Mouse (Mus musculus) NIH3T3 (cell line): ENCODE results near the gene Stard5.

ENCODE experiments used
- DNase-seq: peaks from one replicate; pipeline ENCODE4 v3.0.0-alpha.2; 2012; ENCODE audit warnings: low read depth

The Stard5 gene

DNA sequence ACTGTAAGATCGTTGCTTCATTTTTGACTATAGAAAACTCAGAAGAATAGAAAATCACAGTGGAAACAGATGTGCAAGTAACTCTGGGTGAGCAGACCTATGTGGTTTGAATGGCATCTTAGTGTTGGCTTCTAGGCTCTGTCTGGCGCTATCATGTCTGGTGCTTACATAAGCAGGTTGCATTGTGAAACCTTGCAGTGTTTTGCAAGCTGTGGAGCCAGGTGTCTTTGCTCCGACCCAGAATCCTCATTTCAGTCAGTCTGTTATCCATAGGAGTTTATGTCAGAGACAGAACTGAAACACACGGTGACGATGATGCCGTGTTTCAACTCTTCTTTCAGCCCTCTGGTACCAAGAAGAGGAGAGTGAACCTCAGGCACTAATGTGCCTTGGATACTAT is 2.1 kb downstream of the Stard5 start:
- peak; percentile 10 for DNase-seq

- DNase-seq, result no peak
These were observed 4.0 kb downstream of the Stard5 start for GRCm38 (mm10) chr7:83635726-83636125.

DNA sequence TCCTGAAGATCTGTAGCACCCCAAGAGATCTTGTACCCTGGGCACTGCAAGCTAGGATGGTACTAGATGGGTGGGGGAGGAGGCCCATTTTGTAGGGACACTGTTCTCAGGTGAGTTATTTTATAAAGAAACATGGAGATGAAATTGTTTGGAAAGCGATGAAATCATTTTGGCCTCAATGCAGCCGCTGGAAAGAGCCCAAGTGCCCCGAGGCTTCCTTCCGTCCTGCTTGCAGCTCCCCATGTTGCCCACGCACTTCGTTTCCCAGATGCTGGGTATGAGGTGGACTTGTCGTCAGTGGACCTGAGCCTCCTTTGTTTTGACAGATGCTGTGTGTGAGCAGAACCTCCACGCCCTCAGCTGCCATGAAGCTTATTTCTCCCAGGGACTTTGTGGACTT is 4.7 kb downstream of the Stard5 start:
- no peak for DNase-seq

DNA sequence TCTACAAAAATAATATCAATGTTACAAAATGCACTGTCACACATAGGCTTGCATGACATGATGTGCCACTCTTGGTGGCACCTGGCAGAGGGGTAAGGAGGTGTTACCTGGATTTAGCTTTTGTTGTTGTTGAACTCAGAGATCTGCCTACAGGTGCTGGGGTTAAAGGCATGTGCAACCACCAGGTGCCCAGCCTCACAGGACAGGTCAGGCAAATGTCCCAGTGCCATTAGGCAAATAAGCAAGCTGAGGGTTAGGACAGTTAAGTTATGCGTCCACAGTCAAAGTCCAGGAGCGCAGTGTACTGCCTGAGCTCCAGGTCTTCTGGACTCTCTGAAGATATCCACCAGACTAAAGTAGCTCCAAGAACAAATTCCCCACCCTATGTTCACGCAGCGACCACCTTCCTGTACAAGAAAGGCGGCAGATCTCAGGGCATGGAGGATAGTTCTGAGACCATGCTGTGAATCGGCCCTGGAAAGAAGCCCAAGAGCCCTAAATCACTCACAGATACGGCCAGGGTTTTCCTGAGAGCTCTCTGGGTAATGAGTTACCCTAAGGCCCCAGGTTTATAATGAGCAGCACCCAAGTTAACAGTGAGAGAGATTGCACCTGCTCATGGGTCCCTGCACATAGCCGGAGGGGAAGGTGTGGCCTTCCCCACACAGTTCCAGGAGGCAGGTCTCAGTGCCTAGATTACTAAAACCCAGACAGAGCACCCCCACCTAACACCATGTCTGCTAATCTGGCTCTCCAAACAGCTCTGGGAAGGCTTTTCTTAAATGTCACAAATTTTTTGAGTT is 6.2 kb downstream of the Stard5 start:
- no peak for DNase-seq

- DNase-seq, result no peak
These were observed 7.3 kb downstream of the Stard5 start for GRCm38 (mm10) chr7:83639084-83639483.

DNA sequence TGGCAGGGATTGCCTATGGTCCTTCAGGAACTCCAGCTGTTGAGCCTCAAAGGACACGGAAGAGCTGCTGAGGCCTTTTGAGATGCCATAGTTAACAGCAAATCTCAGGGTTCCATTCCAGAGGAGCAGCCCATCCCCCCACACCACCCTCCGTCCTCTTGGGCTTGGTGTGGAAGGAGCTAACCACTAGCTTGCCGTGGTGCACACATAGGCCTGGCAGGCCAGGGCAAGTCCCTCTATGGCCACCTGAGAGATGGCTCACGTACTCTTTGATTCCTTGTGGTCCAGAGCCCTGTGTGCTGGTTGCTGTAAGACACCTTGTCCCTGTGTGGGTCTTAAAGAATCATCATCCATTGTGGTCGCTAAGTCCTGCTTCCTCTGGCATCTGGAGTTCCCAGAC is 8.8 kb downstream of the Stard5 start:
- no peak for DNase-seq

DNA sequence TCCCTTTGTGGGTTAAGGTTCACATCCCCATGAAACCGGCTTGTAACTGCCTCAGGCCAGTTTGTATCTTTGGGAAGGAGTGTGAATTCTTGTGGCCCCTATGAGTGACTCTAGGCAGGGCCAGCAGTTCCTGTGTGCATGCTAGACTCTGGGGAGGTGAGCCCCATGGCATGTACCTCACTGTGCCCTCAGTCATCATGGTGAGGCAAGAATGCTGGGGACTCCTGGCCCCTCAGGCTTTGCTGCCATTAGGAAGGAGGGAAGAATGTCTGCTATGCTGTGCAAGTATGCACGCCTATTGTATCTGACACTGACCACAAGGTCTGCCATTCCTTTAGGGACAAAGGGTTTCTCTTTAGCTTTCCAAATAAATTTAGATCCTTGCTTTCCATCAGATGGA is 9.4 kb downstream of the Stard5 start:
- DNase-seq, result no peak

GRCm38 (mm10) chr7:83643581-83643980 is 11.8 kb downstream of the Stard5 start:
- no peak for DNase-seq

- no peak for DNase-seq
These were observed 13.0 kb downstream of the Stard5 start for GRCm38 (mm10) chr7:83644761-83645160.

DNA sequence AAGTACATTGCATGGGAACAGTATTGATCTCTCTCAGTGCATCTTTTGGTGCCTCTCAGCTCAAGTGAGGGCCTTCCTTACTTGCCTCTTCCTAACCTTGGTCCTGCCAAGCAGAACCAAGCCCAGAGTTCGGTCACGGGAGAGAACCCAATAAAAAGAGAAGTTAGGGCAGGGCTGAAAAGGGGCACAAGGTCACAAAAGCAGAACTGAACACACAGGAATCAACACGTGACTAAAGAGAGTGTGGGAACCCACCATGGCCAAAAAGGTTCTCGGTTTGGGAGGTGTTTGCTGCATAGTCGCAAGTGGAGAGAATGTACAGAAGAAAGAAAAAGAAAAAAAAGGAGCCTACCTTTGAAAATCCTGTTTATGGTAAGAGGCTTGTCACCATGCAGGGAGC is 13.7 kb downstream of the Stard5 start:
- no peak for DNase-seq

DNA sequence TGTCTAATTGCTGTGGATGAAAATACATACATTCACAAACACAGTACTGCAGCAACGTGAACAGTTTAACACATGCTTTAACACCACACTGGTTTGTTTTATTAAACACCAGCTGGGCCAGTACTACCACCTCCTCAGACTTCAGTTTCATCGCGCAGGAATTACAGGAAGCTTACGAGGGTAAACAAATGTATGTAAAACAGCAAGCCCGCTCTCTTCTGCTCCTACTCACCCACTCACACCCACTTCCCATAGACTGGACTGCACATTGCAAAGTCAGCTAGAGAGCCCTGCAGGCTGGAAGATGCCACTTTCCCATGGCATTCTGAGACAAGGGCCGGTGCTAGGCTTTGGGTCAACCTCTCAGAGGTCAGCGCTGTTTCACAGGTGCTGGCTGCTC is 17.0 kb downstream of the Stard5 start:
- no peak for DNase-seq

GRCm38 (mm10) chr7:83650638-83651037 is 18.9 kb downstream of the Stard5 start:
- DNase-seq, result no peak

GRCm38 (mm10) chr7:83652498-83652897 is 20.7 kb downstream of the Stard5 start:
- no peak for DNase-seq

DNA sequence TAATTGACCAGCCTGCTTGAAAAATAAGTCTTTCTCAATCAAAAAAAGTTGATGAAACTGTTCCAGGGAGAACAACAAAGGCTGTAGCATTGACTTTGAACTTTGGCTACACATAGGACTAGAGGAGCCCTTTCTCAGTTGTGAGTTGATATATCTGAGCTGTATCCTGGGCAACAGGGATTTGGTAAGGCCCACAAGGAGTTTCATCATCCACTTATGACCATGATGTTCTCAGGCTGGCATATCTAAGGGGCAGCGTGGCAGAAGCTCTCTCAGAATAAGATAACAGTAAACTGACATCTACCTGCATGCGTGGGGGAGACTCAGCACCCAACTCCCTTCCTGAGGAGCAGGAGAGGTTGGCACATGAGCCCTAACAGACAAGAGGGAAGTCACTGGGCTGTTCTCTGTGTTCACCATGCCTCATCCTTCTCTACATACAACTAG is 21.9 kb downstream of the Stard5 start:
- peak; percentile 14 for DNase-seq

GRCm38 (mm10) chr7:83654196-83654595 is 22.4 kb downstream of the Stard5 start:
- DNase-seq, result no peak

- no peak for DNase-seq
These were observed 23.3 kb downstream of the Stard5 start for GRCm38 (mm10) chr7:83654938-83655630.

GRCm38 (mm10) chr7:83658716-83659115 is 27.0 kb downstream of the Stard5 start:
- no peak for DNase-seq

DNA sequence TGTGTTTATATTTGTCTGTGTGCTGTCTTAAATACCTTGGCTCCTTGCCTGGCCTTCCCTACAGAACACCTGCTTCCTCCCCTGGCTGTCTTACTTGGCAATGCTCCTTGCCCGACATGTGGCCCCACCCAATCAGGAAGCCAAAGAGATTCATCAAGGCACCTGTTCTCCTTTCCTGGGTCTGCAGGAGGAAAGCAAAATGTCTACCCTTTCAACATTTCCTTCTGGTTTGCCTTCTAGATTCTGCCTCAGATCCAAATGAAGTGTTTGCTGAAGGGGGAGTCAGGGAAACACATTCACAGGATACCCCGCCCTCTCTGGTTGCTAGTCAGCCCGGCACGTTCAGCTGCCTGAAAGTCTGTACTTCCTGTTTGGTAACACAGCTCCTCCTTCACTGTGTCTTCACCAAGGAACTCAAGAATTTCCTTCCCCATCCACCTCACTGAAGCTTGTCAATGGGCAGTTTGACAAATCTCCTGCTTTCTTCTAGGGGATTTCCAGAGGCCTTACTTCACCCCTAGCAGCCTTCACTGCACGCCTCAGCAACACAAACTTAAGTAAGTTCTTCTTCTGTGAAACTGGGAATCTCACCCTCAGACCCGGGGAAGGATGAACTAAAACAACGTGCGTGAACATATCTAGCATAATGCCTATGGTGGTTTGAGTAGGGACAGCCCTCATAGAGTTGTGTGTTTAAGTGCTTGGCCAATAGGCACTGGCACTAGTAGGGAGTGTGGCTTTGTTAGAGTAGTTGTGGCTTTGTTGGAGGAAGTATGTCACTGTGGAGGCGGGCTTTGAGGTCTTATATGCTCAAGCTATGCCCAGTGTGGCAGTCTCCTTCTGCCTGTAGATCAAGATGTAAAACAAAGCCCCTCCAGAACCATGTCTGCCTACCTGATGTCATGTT is 27.7 kb downstream of the Stard5 start:
- DNase-seq, result peak; percentile 15

DNA sequence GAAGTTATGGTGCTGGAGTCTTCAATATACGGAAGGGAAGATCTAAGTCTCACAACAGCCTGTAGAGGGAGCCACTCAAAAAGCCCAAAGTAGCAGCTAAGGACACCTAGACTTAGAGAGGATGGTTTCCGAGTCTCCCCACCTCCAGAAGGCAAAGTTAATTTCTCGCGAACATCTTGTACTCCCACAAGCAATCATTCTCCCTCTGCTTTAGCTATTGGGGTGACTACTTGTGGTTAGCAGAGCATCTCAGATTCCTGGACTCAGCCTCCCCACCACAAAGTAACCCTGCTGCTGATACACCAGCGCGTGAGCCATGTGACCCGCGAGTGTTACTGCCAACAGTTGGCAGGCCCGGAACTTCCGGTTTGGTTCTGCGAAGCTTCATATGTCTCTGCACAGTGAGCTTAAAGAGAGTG is 28.5 kb downstream of the Stard5 start:
- DNase-seq, result no peak

DNA sequence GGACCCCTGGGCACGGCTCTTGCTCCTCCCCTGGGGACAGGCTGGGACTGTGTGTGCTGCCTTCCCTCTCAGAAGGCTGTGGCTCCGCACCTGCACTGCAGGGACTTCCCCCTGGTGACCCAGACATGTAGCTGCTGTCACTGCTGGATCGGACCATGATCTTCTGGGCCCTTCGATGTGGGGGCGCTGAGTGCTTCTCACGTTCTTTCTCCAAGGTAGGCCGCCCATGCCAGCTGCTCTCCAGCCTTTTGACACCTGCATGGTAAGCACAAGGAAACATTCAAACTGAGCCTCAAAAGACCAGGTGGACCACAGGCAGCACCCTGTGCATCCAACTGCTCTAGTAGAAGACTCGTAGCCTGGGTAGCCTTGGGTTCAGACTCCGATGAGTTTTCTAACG is 29.3 kb downstream of the Stard5 start:
- no peak for DNase-seq

DNA sequence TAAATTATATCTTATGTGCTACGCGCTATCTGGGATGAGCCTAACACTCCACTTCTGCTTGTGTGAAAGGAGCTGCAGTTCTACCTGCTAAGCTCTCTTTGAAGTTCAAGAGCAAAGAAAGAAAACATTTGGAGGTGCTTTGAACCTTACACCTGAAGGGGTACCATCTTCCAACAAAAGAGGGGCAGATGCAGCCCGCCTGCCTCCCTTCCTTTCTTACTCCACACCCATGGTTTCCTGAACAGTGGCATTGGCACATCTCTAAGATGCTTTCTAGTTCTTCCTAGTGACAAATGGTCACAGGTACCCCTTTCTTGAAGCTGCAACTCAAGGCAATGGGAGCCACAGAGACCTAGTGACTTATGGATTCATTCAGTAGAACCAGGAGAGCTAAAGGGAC is 30.0 kb downstream of the Stard5 start:
- DNase-seq, result no peak

- no peak for DNase-seq
These were observed 31.1 kb downstream of the Stard5 start for GRCm38 (mm10) chr7:83662711-83663375.
